Mouse (Mus musculus): ENCODE measurements around the gene Scgb1b3. TPM values are rescaled to one million over a fixed set of nuclear protein-coding genes. Genes with fewer than 3 reads are reported as not detected.

Scgb1b3 gene
- not detected in 2 replicates for polyA plus RNA-seq (2015; fragmentation: Nextera tagmentation; extraction: Ambion mirVana)

DNA sequence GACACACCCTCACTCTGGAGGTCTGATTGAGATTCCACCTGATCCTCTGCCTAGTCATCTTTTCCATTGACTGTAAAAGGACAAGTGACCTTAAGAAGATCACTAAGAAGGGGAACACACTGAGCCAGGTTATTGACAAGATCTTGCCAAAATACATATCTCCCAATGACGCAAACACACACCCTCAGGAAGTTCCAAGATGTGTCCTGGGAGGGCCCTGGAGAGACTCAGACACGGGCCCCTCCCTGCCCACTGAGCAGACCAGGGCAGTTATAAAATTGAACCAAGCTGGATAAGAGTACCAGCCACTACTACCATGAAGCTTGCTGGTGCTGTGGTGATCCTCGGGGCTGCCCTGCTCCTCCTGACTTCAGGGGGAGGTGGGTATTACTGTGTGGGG lies at the start of gene Scgb1b3:
Gene Scgb1b3 (plus strand): TSS at position 301 of the 400 bp plus-strand sequence.
- Histone ChIP-seq H3K27ac (no peak within 1 kb of the TSS), H3K4me3 (no peak within 1 kb of the TSS), H3K27me3 (no peaks in the 10 kb centered on the region), H3K9ac (no peak within 1 kb of the TSS), H3K36me3 (no peaks in the 10 kb centered on the region), H3K4me2 (no peak within 1 kb of the TSS), H3K4me1 (no peaks in the 10 kb centered on the region), H3K9me3 (no peaks in the 10 kb centered on the region)
- 72% methylated on average over 3 of the region's 3 CpGs for WGBS
- ATAC-seq (ENCODE audit: borderline replicate concordance, extremely low read depth, low FRiP score, low TSS enrichment): no peak

DNA sequence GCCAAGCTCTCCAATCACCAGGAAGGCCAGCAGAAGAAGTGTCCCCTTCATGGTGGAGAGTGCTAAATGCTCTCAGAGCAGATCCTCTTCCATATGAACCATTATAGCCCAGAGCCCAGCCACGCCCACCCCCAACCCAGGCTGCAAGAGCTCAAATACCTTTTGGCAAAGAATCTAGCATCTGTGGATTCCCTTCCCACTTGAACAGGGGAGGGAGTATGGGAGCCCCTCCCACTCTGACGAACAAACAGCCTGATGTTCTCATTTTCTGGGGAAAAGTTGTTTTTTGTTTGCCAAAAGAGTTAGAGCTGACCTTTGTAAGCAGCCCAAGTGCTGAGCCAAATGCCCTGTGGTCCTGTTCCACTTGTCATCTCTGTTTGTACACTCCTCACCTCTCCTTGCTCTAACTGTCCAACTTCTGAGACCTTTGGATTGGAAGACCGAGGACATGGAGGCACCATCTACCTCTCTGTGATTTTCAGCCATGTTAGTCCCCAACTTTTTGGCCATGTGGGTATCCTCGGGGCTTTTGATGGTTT lies 13.3 kb upstream of the Scgb1b3 start, which contains the start of gene Scgb2b3:
Gene Scgb2b3 (minus strand): TSS at position 51 of the 539 bp plus-strand sequence.
- Histone ChIP-seq H3K9ac (no peak within 1 kb of the TSS), H3K4me3 (no peak within 1 kb of the TSS), H3K27ac (no peak within 1 kb of the TSS), H3K4me1 (no peaks in the 10 kb centered on the region), H3K36me3 (no peaks in the 10 kb centered on the region), H3K27me3 (no peaks in the 10 kb centered on the region), H3K9me3 (peaks cover 4% of the 10 kb centered on the region; the same call in 1 of the 2 replicates), H3K4me2 (no peak within 1 kb of the TSS)
- 52% methylated on average over 4 of the region's 4 CpGs for WGBS
- no peak for ATAC-seq (ENCODE audit: borderline replicate concordance, extremely low read depth, low FRiP score, low TSS enrichment)

Other genes starting within 250 kb of the Scgb1b3 start
- gene Scn1b, start 248.6 kb upstream of the Scgb1b3 start, polyA plus RNA-seq (2015; fragmentation: Nextera tagmentation; extraction: Ambion mirVana): 1.5 and 1.8 TPM in 2 replicates
- 63.0 and 65.5 TPM in 2 replicates for gene Gramd1a, start 219.7 kb upstream of the Scgb1b3 start, polyA plus RNA-seq (2015; fragmentation: Nextera tagmentation; extraction: Ambion mirVana)
- not detected in 2 replicates for gene Scgb2b2, start 85.1 kb upstream of the Scgb1b3 start, polyA plus RNA-seq (2015; fragmentation: Nextera tagmentation; extraction: Ambion mirVana)
- gene Scgb1b2, start 83.8 kb upstream of the Scgb1b3 start, polyA plus RNA-seq (2015; fragmentation: Nextera tagmentation; extraction: Ambion mirVana): not detected in 2 replicates
- not detected in 2 replicates for gene Scgb2b3, start 13.5 kb upstream of the Scgb1b3 start, polyA plus RNA-seq (2015; fragmentation: Nextera tagmentation; extraction: Ambion mirVana)

Data from lung, embryonic 15.5 days (tissue).